Mouse (Mus musculus) liver, embryonic 15.5 days (tissue): ENCODE measurements around the gene E2f8. TPM values are rescaled to one million over a fixed set of nuclear protein-coding genes. Genes with fewer than 3 reads are reported as not detected.

Experiments
- polyA plus RNA-seq: library from polyadenylated mRNA; unstranded; fragments of >200 nt; fragmentation: Nextera tagmentation; extraction: Ambion mirVana; gene quantifications from 2 replicates; pipeline ENCODE4 v1.2.1, GENCODE M21; 2015

E2f8 gene
- polyA plus RNA-seq, 1 experiment from 2014 or later = 33.5 TPM

Other genes with a start within 250 kb of the E2f8 start
- not detected in 2 replicates for gene Mrgprb3, start 237.8 kb downstream of the E2f8 start, polyA plus RNA-seq
- 10.8 and 11.2 TPM in 2 replicates for gene Zdhhc13, start 92.6 kb downstream of the E2f8 start, polyA plus RNA-seq
- 4.5 and 6.9 TPM in 2 replicates for gene Csrp3, start 33.6 kb downstream of the E2f8 start, polyA plus RNA-seq
- 2.2 and 3.2 TPM in 2 replicates for gene Nav2, start 27.1 kb upstream of the E2f8 start, polyA plus RNA-seq